Mouse (Mus musculus) lung, adult 2 months (tissue): ENCODE data around the gene Prdm2.

Experiments
- CTCF ChIP-seq: fragments of 200-500 bp; IDR thresholded peaks from 2 replicates; pipeline ENCODE4 v1.5.1; 2011; ENCODE audit warnings: mild to moderate bottlenecking, low read length, control low read depth; ENCODE audit not compliant: insufficient read depth
- POLR2A ChIP-seq: fragments of 200-500 bp; IDR thresholded peaks from 2 replicates; pipeline ENCODE4 v1.6.1; 2011; ENCODE audit warnings: low read depth, mild to moderate bottlenecking, control low read depth, low read length, borderline replicate concordance; ENCODE audit errors: extremely low read depth

DNA sequence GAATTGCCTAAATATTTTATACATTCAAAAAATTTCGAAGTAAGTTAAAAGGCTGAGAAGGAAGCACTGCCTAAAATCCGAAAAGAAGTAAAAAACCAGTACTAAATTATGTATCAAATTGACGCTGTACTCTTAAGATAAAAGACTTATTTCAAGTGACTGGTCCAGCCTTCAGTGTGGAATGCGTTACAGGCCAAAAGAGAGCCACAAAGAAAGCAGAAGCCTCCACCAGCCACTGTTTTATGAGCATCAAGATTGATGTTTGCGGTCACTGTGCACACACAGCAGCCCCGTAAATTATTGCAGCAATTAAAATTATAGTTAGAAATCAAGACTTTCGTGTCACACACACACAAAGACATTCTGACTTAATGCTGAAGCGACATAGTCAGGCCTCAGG is 42.7 kb upstream of the Prdm2 start:
- no peak for TF ChIP-seq CTCF
- no peak for TF ChIP-seq POLR2A
